ENCODE assay signal across 8 mouse cellular contexts in genomic region chr4:136285811-136286371, GRCm38 (mm10). TPM values are rescaled to one million over a fixed set of nuclear protein-coding genes. Genes with fewer than 3 reads are reported as not detected.
DNase-seq lines count a peak whose midpoint lies in the region; ATAC-seq and TF ChIP-seq lines count a peak whose summit lies in the region.

No protein-coding gene starts in this region.

- peak; percentile 82 for ATAC-seq in forebrain, postnatal 0 days
- ATAC-seq in lung, embryonic 15.5 days (ENCODE audit: borderline replicate concordance, extremely low read depth, low FRiP score, low TSS enrichment) = peak; percentile 80

- DNase-seq in MEL (ENCODE audit: low read depth, low spot score) = peak; percentile 98
- DNase-seq in cerebellum, adult 2 months = peak; percentile 96 to 98
- DNase-seq in forebrain, postnatal 0 days = peak; percentile 98
- DNase-seq in heart, postnatal 4 days = peak; percentile 96
- peak; percentile 96 to 97 for DNase-seq in layer of hippocampus, adult 8-10 months (ENCODE audit: low spot score in 2 of 2)
- peak; percentile 96 for DNase-seq in ovary, adult 18-20 months (ENCODE audit: low spot score)
- DNase-seq in thymus, postnatal 0 days (ENCODE audit: low spot score) = peak; percentile 96

- H3K79me2 ChIP-seq in MEL (ENCODE audit: control insufficient read depth, insufficient read depth, low read length, poor library complexity) = peaks cover 4% of the 10 kb centered on the region

- under 1% methylated on average over 29 of the region's 29 CpGs for WGBS in cerebellum, adult 2 months
- WGBS in forebrain, postnatal 0 days = 4% methylated on average over 29 of the region's 29 CpGs
- WGBS in lung, embryonic 15.5 days = under 1% methylated on average over 29 of the region's 29 CpGs

- H3K4me2 ChIP-seq in forebrain, postnatal 0 days (ENCODE audit: low read depth) = peak overlapping the region; percentile 67
- peak overlapping the region; percentile 74 for H3K4me2 ChIP-seq in lung, embryonic 15.5 days

- no peaks in the 10 kb centered on the region for H3K9me3 ChIP-seq in MEL (replicated peaks; ENCODE audit: insufficient read depth, low read length)
- H3K9me3 ChIP-seq in forebrain, postnatal 0 days (ENCODE audit: low read length) = no peaks in the 10 kb centered on the region
- H3K9me3 ChIP-seq in lung, embryonic 15.5 days = no peaks in the 10 kb centered on the region

- peaks cover 0 to 11% of the 10 kb centered on the region in 2 experiments; a peak in 2 of 4 replicates for H3K4me1 ChIP-seq in MEL (ENCODE audit: control insufficient read depth in 1 of 2, insufficient read depth in 2 of 2, low read length in 2 of 2)
- peaks cover 3% of the 10 kb centered on the region; the same call in 1 of the 2 replicates for H3K4me1 ChIP-seq in cerebellum, adult 2 months (ENCODE audit: control insufficient read depth, insufficient read depth, low read length)
- peaks cover 24% of the 10 kb centered on the region for H3K4me1 ChIP-seq in forebrain, postnatal 0 days (ENCODE audit: insufficient read depth)
- peaks cover 44% of the 10 kb centered on the region for H3K4me1 ChIP-seq in lung, embryonic 15.5 days

- TF ChIP-seq CTCF in MEL (IDR thresholded peaks at IDR 0.05 in 2 of 3, conservative IDR thresholded peaks at IDR 0.05 in 1 of 3; ENCODE audit: control insufficient read depth in 1 of 3, insufficient read depth in 1 of 3, low read depth in 2 of 3, low read length in 3 of 3, poor library complexity in 1 of 3, severe bottlenecking in 1 of 3) = no peak
- no peak for TF ChIP-seq CTCF in cerebellum, adult 2 months (IDR thresholded peaks at IDR 0.05; ENCODE audit: borderline replicate concordance, insufficient read depth, low read depth, low read length)
- no peak; the same call in 1 of the 2 replicates for TF ChIP-seq CTCF in forebrain, postnatal 0 days (IDR thresholded peaks at IDR 0.05; ENCODE audit: low read depth)

- peak overlapping the region; percentile 86 to 95 for H3K4me3 ChIP-seq in MEL (ENCODE audit: control insufficient read depth in 1 of 2, insufficient read depth in 1 of 2, low read depth in 2 of 2, low read length in 2 of 2)
- H3K4me3 ChIP-seq in cerebellum, adult 2 months (replicated peaks; ENCODE audit: insufficient read depth, low read depth, low read length) = peak overlapping the region; percentile 92
- peak overlapping the region; percentile 79 for H3K4me3 ChIP-seq in forebrain, postnatal 0 days (ENCODE audit: low read depth, low read length)
- H3K4me3 ChIP-seq in lung, embryonic 15.5 days = peak overlapping the region; percentile 71

- no peaks in the 10 kb centered on the region; a peak in 2 of 4 replicates for H3K27me3 ChIP-seq in MEL (ENCODE audit: control insufficient read depth in 1 of 2, insufficient read depth in 2 of 2, low read length in 2 of 2)
- no peaks in the 10 kb centered on the region for H3K27me3 ChIP-seq in cerebellum, adult 2 months (ENCODE audit: control insufficient read depth, insufficient read depth, low read length)
- no peaks in the 10 kb centered on the region for H3K27me3 ChIP-seq in forebrain, postnatal 0 days (ENCODE audit: insufficient read depth, low read length)
- no peaks in the 10 kb centered on the region for H3K27me3 ChIP-seq in lung, embryonic 15.5 days

- H3K27ac ChIP-seq in MEL (ENCODE audit: control insufficient read depth, low read depth, low read length) = peak overlapping the region; percentile 62
- H3K27ac ChIP-seq in cerebellum, adult 2 months (ENCODE audit: insufficient read depth, low read length) = no peak overlapping the region; the same call in 1 of the 2 replicates
- H3K27ac ChIP-seq in forebrain, postnatal 0 days (ENCODE audit: low read depth, low read length) = peak overlapping the region; percentile 99
- peak overlapping the region; percentile 95 for H3K27ac ChIP-seq in lung, embryonic 15.5 days

- TF ChIP-seq EP300 in MEL (IDR thresholded peaks at IDR 0.05; ENCODE audit: low read depth in 1 of 2, low read length in 2 of 2) = no peak

- peak overlapping the region; percentile 89 for H3K9ac ChIP-seq in MEL (ENCODE audit: control insufficient read depth, low read depth, low read length, poor library complexity, severe bottlenecking)
- H3K9ac ChIP-seq in forebrain, postnatal 0 days = peak overlapping the region; percentile 74
- peak overlapping the region; percentile 73 for H3K9ac ChIP-seq in lung, embryonic 15.5 days

- peaks cover 2 to 10% of the 10 kb centered on the region in 2 experiments; a peak in 3 of 4 replicates for H3K36me3 ChIP-seq in MEL (ENCODE audit: control insufficient read depth in 1 of 2, insufficient read depth in 2 of 2, low read length in 2 of 2)
- H3K36me3 ChIP-seq in forebrain, postnatal 0 days (ENCODE audit: insufficient read depth) = peaks cover 26% of the 10 kb centered on the region
- peaks cover 38% of the 10 kb centered on the region for H3K36me3 ChIP-seq in lung, embryonic 15.5 days

- peak; percentile 47 to 69; a peak in 3 of 4 replicates for TF ChIP-seq POLR2A in MEL (IDR thresholded peaks at IDR 0.05; ENCODE audit: control insufficient read depth in 1 of 2, insufficient read depth in 1 of 2, low read depth in 1 of 2, low read length in 2 of 2, poor library complexity in 1 of 2)
- peak; percentile 52; the same call in 1 of the 2 replicates for TF ChIP-seq POLR2A in cerebellum, adult 2 months (IDR thresholded peaks at IDR 0.05; ENCODE audit: borderline replicate concordance, insufficient read depth, low read length)

- no peak for TF ChIP-seq RAD21 in MEL (IDR thresholded peaks at IDR 0.05; ENCODE audit: low read depth, low read length)

TF ChIP-seq in MEL, 35 proteins besides CTCF, POLR2A, EP300 and RAD21 (continues in another document):
- TF ChIP-seq GABPA (IDR thresholded peaks at IDR 0.05; ENCODE audit: low read depth, low read length) = no peak
- no peak for TF ChIP-seq UBTF (IDR thresholded peaks at IDR 0.05; ENCODE audit: borderline replicate concordance, insufficient read depth, low read depth, low read length)
- TF ChIP-seq MXI1 (IDR thresholded peaks at IDR 0.05; ENCODE audit: low read depth, low read length) = peak; percentile 51
- TF ChIP-seq JUND (IDR thresholded peaks at IDR 0.05; ENCODE audit: low read depth, low read length) = no peak
- TF ChIP-seq TCF12 (IDR thresholded peaks at IDR 0.05; ENCODE audit: low read depth, low read length) = no peak
- TF ChIP-seq MEF2A (IDR thresholded peaks at IDR 0.05; ENCODE audit: extremely low read depth, insufficient replicate concordance, low read depth, low read length, poor library complexity, severe bottlenecking) = no peak
- 0 out of 2 replicates have a peak, but pooled peaks have one; percentile 16 for TF ChIP-seq USF1 (IDR thresholded peaks at IDR 0.05; ENCODE audit: low read depth, low read length)
- TF ChIP-seq TBP (IDR thresholded peaks at IDR 0.05; ENCODE audit: low read depth, low read length) = 0 out of 2 replicates have a peak, but pooled peaks have one; percentile 34
- peak; percentile 61 for TF ChIP-seq MYC (IDR thresholded peaks at IDR 0.05; ENCODE audit: low read depth, low read length)
- no peak for TF ChIP-seq ETS1 (IDR thresholded peaks at IDR 0.05; ENCODE audit: low read depth, low read length)
- TF ChIP-seq ZMIZ1 (IDR thresholded peaks at IDR 0.05; ENCODE audit: low read depth, low read length) = 0 out of 2 replicates have a peak, but pooled peaks have one; percentile 8
- no peak for TF ChIP-seq MYB (IDR thresholded peaks at IDR 0.05; ENCODE audit: low read depth, low read length)
- TF ChIP-seq SMC3 (IDR thresholded peaks at IDR 0.05; ENCODE audit: low read depth, low read length) = no peak
- TF ChIP-seq GATA1 (IDR thresholded peaks at IDR 0.05; ENCODE audit: low read depth, low read length) = no peak
- no peak for TF ChIP-seq CHD1 (IDR thresholded peaks at IDR 0.05; ENCODE audit: low read depth, low read length)

RNA-seq across cellular contexts. Expression of gene Zfp46, which starts 1.4 kb away (rescaled TPM):
- 6.2 and 6.6 TPM in 2 replicates for total RNA-seq in MEL (2012; rRNA removed)
- 1 to 10 TPM in 1 of 2 experiments, not detected in 1; 5.9 TPM for polyA plus RNA-seq in MEL (2012; ENCODE audit: insufficient read depth in 1 of 2, insufficient read length in 2 of 2, low read depth in 1 of 2, low replicate concordance in 2 of 2, missing spikeins in 1 of 2)
- polyA plus RNA-seq in cerebellum, adult 2 months (2012; rRNA removed) = 26.3 and 29.8 TPM in 2 replicates
- 72.6 and 73.1 TPM in 2 replicates for total RNA-seq in forebrain, postnatal 0 days (2014; rRNA removed)
- polyA plus RNA-seq in forebrain, postnatal 0 days (2015; fragmentation: Nextera tagmentation; extraction: Ambion mirVana) = 23.6 and 31.0 TPM in 2 replicates
- 10 to 100 TPM; 47.0 to 50.1 TPM for total RNA-seq in heart, postnatal 4 days (2021)
- 10 to 100 TPM; 34.4 to 60.0 (median 42.5) TPM for total RNA-seq in layer of hippocampus, adult 8-10 months (2022)
- 23.9 and 25.6 TPM in 2 replicates for polyA plus RNA-seq in lung, embryonic 15.5 days (2015; fragmentation: Nextera tagmentation; extraction: Ambion mirVana)
- 7.5 and 8.2 TPM in 2 replicates for polyA plus RNA-seq in thymus, postnatal 0 days (2015; fragmentation: Nextera tagmentation; extraction: Ambion mirVana)

RNA-seq across cellular contexts. Expression of gene Hnrnpr, which starts 24.9 kb away (rescaled TPM):
- total RNA-seq in MEL (2012; rRNA removed) = 90.0 and 97.2 TPM in 2 replicates
- polyA plus RNA-seq in MEL (2012; ENCODE audit: insufficient read depth in 1 of 2, insufficient read length in 2 of 2, low read depth in 1 of 2, low replicate concordance in 2 of 2, missing spikeins in 1 of 2) = 100 to 1,000 TPM; 148 to 366 TPM
- polyA plus RNA-seq in cerebellum, adult 2 months (2012; rRNA removed) = 54.8 and 57.8 TPM in 2 replicates
- 162 and 169 TPM in 2 replicates for total RNA-seq in forebrain, postnatal 0 days (2014; rRNA removed)
- 175 and 214 TPM in 2 replicates for polyA plus RNA-seq in forebrain, postnatal 0 days (2015; fragmentation: Nextera tagmentation; extraction: Ambion mirVana)
- total RNA-seq in heart, postnatal 4 days (2021) = 10 to 100 TPM; 91.9 to 99.3 TPM
- 100 to 1,000 TPM in 1 of 4 experiments, 10 to 100 TPM in 3; 76.5 to 101 (median 87.2) TPM for total RNA-seq in layer of hippocampus, adult 8-10 months (2022)
- polyA plus RNA-seq in lung, embryonic 15.5 days (2015; fragmentation: Nextera tagmentation; extraction: Ambion mirVana) = 185 and 187 TPM in 2 replicates
- polyA plus RNA-seq in thymus, postnatal 0 days (2015; fragmentation: Nextera tagmentation; extraction: Ambion mirVana) = 113 and 119 TPM in 2 replicates

RNA-seq across cellular contexts. Expression of gene Tcea3, which starts 38.4 kb away (rescaled TPM):
- not detected in 2 replicates for total RNA-seq in MEL (2012; rRNA removed)
- polyA plus RNA-seq in MEL (2012; ENCODE audit: insufficient read depth in 1 of 2, insufficient read length in 2 of 2, low read depth in 1 of 2, low replicate concordance in 2 of 2, missing spikeins in 1 of 2) = not detected
- 1.2 and 1.6 TPM in 2 replicates for polyA plus RNA-seq in cerebellum, adult 2 months (2012; rRNA removed)
- total RNA-seq in forebrain, postnatal 0 days (2014; rRNA removed) = 0.31 and 0.48 TPM in 2 replicates
- polyA plus RNA-seq in forebrain, postnatal 0 days (2015; fragmentation: Nextera tagmentation; extraction: Ambion mirVana) = 1.6 and 1.9 TPM in 2 replicates
- total RNA-seq in heart, postnatal 4 days (2021) = 10 to 100 TPM; 55.2 to 56.7 TPM
- under 1 TPM in 3 of 4 experiments, not detected in 1; 0.45 to 0.94 (median 0.64) TPM for total RNA-seq in layer of hippocampus, adult 8-10 months (2022)
- polyA plus RNA-seq in lung, embryonic 15.5 days (2015; fragmentation: Nextera tagmentation; extraction: Ambion mirVana) = 16.9 and 17.2 TPM in 2 replicates
- 1.2 TPM in 2 replicates for polyA plus RNA-seq in thymus, postnatal 0 days (2015; fragmentation: Nextera tagmentation; extraction: Ambion mirVana)
